Mouse (Mus musculus) common myeloid progenitor, adult 5-6 weeks (primary cell): ENCODE data around the gene Hhipl1. TPM values are rescaled to one million over a fixed set of nuclear protein-coding genes. Genes with fewer than 3 reads are reported as not detected.

Experiments used
- ATAC-seq: replicated peaks from 2 replicates; pipeline ENCODE4 v1.8.0; 2016; ENCODE audit warnings: low read depth, mild to moderate bottlenecking, moderate TSS enrichment, inconsistent platforms; ENCODE audit not compliant: poor library complexity, severe bottlenecking
- total RNA-seq: library from RNA; stranded (forward); fragments of 200-1000, 187-1606 nt; gene quantifications from 2 replicates; pipeline ENCODE4 v1.2.3, GENCODE M21; 2017

Gene Hhipl1
- total RNA-seq = not detected in 2 replicates

- no peak for ATAC-seq
Measured at GRCm38 (mm10) chr12:108305812-108306794, at the start of gene Hhipl1. TSS of gene Hhipl1 (plus strand) at chr12:108306270.

GRCm38 (mm10) chr12:108256734-108257133 lies 49.3 kb upstream of the Hhipl1 start:
- no peak for ATAC-seq

GRCm38 (mm10) chr12:108259322-108260049 lies 46.6 kb upstream of the Hhipl1 start:
- no peak for ATAC-seq

DNA sequence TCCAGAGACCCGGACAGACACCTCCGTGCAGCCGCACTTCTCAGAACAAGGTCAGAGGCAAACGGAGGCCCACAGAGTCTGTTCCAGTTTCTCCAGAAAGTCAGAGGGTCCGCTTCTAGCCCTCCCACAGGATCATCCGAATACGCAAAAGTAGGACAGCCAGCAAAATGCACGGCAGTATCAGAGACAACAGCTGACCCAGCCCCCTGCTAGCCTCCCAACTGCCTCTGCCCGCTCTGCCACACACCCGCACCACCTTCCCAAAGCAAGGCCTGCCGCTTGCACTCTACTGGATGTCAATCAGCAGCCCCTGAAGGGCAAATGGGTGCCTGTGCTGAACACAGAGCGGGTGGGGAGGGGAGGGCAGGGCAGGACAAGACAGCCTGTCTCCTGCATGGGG lies 45.1 kb upstream of the Hhipl1 start:
- ATAC-seq = no peak

DNA sequence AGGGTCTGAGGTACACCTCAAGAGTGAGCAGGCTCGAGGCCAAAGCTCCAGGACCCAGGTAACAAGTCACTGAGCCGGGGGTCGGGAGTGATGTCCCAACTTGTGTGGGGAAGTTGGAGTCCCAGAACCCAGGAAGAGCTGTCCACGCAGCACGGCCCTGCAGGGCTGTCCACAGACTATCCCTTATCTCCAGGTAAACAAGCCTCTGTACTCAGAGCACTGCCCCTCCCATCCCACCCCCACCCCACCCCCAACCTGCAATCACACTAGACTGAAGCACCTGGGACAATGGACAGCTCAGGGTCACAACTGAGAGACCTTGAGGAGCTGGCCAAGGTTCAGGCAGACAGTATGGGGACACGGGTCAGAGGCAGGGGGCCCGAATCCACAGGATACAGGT lies 41.2 kb upstream of the Hhipl1 start:
- no peak for ATAC-seq

GRCm38 (mm10) chr12:108265831-108266619 lies 40.0 kb upstream of the Hhipl1 start:
- no peak for ATAC-seq

DNA sequence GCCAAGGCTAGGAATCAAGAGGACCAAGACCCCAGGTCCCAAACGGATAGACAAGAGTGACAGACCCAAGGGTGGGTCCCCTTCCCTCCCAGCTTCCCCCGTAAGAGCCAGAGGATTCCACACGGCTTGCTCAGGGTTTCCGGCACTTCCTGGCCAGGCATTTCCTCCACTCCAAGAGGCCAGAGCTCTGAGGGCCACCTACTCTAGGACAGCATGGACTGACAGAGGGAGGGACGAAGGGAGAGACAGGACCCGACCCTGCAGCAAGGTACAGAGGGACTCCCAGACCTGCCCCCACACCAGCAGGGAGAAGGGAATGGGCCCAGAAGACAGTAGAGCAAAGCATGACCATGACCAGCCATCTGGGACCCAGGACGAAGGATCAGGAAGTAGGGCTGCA lies 38.4 kb upstream of the Hhipl1 start:
- ATAC-seq = no peak

DNA sequence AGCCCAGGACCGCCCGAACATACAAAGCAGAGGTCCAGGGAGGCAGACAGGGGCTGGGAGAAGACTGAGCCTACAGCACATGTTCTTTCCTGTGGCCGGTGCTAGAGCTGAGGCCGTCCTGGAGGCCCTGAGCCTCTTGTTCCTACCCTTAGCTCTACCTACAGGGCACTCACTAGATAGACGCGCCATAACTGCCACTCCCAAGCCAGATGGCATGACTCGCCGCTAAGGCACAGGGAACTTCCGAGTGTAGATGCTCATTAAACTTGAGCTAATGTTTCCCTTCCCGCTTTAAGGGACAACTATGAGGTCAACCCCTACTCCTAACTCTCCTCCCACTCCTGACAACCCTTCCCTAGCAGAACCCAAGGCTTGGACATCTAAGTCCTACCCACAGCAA lies 37.1 kb upstream of the Hhipl1 start:
- no peak for ATAC-seq

- no peak for ATAC-seq
Measured at GRCm38 (mm10) chr12:108269699-108270098, 36.4 kb upstream of the Hhipl1 start.

DNA sequence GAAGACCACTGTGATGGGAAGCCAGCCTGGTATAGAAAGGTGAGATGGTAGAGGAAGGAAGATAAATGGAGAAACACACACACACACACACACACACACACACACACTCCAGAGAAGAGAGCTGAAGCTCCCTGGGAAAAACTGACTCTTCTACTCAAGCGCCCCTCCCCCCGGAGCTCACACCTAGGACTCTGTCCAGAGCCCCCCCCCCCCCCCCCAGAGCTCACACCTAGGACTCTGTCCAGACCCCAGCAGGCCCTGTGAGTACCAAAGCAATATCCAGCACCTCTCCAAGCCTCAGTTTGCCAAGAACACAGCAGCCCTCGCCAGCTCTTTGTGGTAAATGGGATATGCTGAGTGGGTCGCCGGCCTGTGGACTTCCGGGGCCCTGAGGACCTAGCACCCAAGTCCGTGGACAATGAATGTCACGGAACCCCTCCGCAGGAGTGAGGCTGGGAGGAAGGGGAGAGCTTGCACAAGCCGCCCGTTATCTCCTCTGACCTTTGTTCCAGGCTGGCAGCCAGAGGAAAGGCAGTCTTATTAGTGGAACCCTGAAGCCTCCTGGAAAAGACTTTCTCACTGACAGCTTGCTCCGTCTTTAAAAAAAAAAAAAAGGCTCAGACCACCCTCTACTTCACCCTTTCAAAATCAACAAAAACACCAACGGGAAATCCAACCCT lies 35.7 kb upstream of the Hhipl1 start:
- ATAC-seq = no peak

DNA sequence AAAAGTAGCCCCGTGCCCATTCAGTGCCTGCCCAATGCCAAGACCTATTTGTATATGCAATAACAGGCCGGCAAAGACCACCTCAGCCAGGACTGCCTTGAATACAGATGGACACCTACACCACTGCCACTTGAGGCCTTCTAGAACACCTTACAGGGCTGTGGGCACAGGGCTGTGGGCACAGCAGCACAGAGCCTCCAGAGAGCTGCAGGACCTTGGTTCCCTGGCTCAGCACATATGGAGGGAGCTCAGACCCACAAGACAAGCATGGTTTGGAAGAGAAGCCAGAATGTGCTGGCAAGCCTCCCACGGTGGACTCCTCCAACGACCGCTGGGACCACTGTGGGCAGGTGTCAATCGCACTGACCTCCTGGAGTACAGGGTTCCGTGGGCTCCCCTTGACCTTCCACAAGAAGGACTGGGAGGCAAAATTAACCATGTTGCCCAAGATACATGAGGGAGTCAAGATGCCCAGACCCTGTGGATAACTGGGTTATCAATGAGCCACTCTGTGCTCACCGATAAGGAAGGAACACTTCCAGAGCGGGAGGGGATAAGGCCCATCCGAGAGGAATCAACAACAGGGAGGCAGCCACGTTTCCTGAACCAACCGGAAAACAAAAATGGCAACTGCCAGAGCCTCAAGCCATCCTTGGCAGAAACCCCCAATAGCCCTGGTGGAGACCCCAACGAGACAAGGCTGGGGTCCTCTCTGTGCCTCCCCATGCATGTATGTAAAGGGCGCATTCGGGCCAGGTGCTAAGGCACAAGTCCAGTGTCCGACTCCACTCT lies 34.5 kb upstream of the Hhipl1 start:
- ATAC-seq = no peak

DNA sequence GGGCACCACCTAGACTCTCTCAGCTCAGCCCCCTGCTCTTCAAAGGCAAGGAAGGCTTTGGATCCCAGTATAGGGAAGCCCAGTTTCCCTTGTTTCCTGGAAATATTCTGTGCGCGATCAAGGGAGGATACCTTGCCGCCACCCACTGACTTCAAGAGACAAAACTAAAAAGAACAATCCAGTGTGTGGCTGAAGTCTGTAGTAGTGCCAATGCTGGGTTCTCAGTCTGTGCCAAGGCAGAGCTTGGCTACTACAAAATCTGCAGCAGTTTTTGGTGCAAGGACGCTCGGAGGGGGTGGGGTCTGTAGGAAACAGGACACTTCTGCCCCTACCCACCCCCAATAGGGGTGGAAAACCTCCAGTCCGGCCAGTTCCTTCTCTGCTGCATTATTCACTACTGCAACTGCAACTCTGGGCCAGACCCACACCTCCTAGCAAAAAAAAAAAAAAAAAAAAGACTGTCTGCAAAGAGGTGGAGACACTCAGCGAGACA lies 33.9 kb upstream of the Hhipl1 start:
- no peak for ATAC-seq

GRCm38 (mm10) chr12:108273466-108274312 lies 32.4 kb upstream of the Hhipl1 start:
- ATAC-seq = no peak

GRCm38 (mm10) chr12:108274313-108274595 lies 31.8 kb upstream of the Hhipl1 start:
- ATAC-seq = no peak

DNA sequence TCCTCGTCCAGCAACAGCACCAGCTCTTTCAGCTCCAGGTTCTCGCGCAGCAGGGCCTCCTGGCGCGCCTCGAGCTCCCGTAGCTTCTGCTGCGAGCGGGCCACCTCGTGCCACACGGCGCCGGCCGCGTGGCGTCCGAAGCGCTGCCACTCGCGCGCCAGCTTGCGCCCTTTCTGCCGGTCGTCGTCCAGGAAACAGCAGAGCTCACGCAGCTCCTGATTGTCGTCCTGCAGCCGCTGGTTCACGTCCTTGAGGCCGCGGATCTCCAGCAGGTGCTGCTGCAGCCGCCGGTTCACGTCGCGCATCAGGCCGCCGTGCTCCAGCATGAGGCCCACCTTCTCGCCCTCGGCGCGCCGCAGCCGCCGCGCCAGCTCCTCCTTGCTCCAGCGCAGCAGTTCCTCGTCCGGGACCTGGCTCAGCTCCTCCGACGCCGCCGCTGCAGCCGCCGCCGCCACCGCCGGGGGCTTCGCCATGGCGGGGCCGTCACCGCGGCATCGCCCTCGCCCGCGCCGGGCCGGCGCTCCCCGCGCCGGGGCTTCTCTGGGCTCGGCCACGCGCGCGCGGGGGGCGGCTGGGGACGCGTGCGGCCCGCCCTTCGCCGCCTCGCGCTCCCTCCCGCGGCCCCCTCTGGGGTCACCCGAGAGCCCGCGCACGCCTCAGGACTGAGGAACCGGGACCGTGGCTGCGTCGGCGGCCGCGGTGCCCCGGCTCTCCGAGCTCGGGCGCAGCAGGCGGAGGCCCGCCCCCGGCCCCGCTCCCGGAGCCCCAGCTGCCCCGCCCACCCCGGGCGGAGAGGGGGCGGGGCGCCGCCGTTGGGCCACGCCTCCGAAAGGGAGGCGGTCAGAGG lies 31.2 kb upstream of the Hhipl1 start, which contains the start of gene Ccdc85c:
TSS of gene Ccdc85c (minus strand) at position 765 of the 847 bp plus-strand sequence.
- ATAC-seq = no peak

DNA sequence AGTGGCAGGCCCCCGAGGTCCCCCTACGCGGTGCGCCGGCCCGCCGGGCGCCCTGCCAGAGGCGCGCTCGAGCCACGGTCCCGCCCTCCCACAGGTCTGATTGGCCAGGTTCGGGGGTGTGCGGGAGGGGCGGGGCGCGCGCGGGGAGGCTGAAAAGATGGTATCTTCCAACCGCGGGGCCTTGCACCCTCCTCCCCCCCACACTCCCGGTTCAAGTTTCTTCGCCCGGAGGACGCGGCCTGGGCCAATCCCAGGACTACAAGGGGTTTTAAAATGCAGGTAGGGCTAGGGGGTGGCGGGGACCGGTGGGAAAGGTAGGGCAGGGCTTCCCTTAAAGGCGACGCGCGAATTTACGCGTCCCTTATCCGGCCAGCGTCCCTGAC lies 30.6 kb upstream of the Hhipl1 start:
- peak; percentile 75 for ATAC-seq
